Mouse (Mus musculus): ENCODE data around the gene Bbip1.
"Not testable (repeated sequence)": the region's sequence is repeated elsewhere in the genome, so short reads cannot be mapped to it uniquely, and the experiment has no call there.

- TF ChIP-seq CTCF, EP300 (IDR thresholded peaks at IDR 0.05): not testable (repeated sequence)
Observed at GRCm38 (mm10) chr19:53964347-53964746, 19.9 kb upstream of the Bbip1 start.

Data from lung, postnatal 0 days (tissue).